Mouse (Mus musculus): ENCODE data around the gene 4930556J24Rik. TPM values are rescaled to one million over a fixed set of nuclear protein-coding genes. Genes with fewer than 3 reads are reported as not detected.
"Not testable (repeated sequence)": the region's sequence is repeated elsewhere in the genome, so short reads cannot be mapped to it uniquely, and the experiment has no call there.

Gene 4930556J24Rik
- total RNA-seq, 2 experiments from 2014 or later: 0.28 TPM

GRCm38 (mm10) chr11:3931511-3932211, 44.9 kb downstream of the 4930556J24Rik start, which contains the start of gene Tcn2:
Gene Tcn2 (minus strand): TSS chr11:3932159.
- intact Hi-C loops (cut with DNase I): no loop called here
- DNase-seq (ENCODE audit: extremely low spot score in 1 of 2, low spot score in 2 of 2): peak; percentile 61 to 90

- DNase-seq (ENCODE audit: extremely low spot score in 1 of 2, low spot score in 2 of 2): no peak
- intact Hi-C loops (cut with DNase I): no loop called here
Observed at GRCm38 (mm10) chr11:3930931-3931330, 45.6 kb downstream of the 4930556J24Rik start.

GRCm38 (mm10) chr11:3930019-3930418, 46.6 kb downstream of the 4930556J24Rik start:
- no peak for DNase-seq (ENCODE audit: extremely low spot score in 1 of 2, low spot score in 2 of 2)
- intact Hi-C loops (cut with DNase I): no loop called here

- intact Hi-C loops (cut with DNase I): no loop called here
- DNase-seq (ENCODE audit: extremely low spot score in 1 of 2, low spot score in 2 of 2): no peak
Observed at GRCm38 (mm10) chr11:3925916-3926315, 50.7 kb downstream of the 4930556J24Rik start.

- no peak for DNase-seq (ENCODE audit: extremely low spot score in 1 of 2, low spot score in 2 of 2)
- intact Hi-C loops (cut with DNase I): no loop called here
Observed at GRCm38 (mm10) chr11:3922731-3923130, 53.8 kb downstream of the 4930556J24Rik start.

- DNase-seq (ENCODE audit: extremely low spot score in 1 of 2, low spot score in 2 of 2): no peak
- intact Hi-C loops (cut with DNase I): no loop called here
Observed at GRCm38 (mm10) chr11:3922115-3922514, 54.5 kb downstream of the 4930556J24Rik start.

GRCm38 (mm10) chr11:3921281-3921850, 55.2 kb downstream of the 4930556J24Rik start:
- intact Hi-C loops (cut with DNase I): no loop called here
- DNase-seq (ENCODE audit: extremely low spot score in 1 of 2, low spot score in 2 of 2): peak; percentile 36 to 55

- DNase-seq (ENCODE audit: extremely low spot score in 1 of 2, low spot score in 2 of 2): no peak
- intact Hi-C loops (cut with DNase I): no loop called here
Observed at GRCm38 (mm10) chr11:3920476-3920875, 56.1 kb downstream of the 4930556J24Rik start.

- DNase-seq (ENCODE audit: extremely low spot score in 1 of 2, low spot score in 2 of 2): no peak
- intact Hi-C loops (cut with DNase I): loop anchor here (10.0 kb wide), 2 partner anchors 224 to 384 kb away; no protein-coding TSS in a partner anchor
Observed at GRCm38 (mm10) chr11:3918738-3919137, 57.8 kb downstream of the 4930556J24Rik start.

- intact Hi-C loops (cut with DNase I): loop anchor here (5.0 to 10.0 kb wide), 3 partner anchors 107 to 379 kb away; no protein-coding TSS in a partner anchor
- peak; percentile 67 to 84 for DNase-seq (ENCODE audit: extremely low spot score in 1 of 2, low spot score in 2 of 2)
Observed at GRCm38 (mm10) chr11:3914109-3914840, 62.3 kb downstream of the 4930556J24Rik start, which contains the start of gene Slc35e4. Gene Slc35e4 (minus strand): TSS chr11:3914664.

GRCm38 (mm10) chr11:3913316-3914108, 63.1 kb downstream of the 4930556J24Rik start:
- intact Hi-C loops (cut with DNase I): loop anchor here (5.0 to 10.0 kb wide), 3 partner anchors 106 to 379 kb away; no protein-coding TSS in a partner anchor
- peak; percentile 91 to 96 for DNase-seq (ENCODE audit: extremely low spot score in 1 of 2, low spot score in 2 of 2)

GRCm38 (mm10) chr11:3912875-3913271, 63.7 kb downstream of the 4930556J24Rik start:
- intact Hi-C loops (cut with DNase I): loop anchor here (5.0 to 10.0 kb wide), 3 partner anchors 106 to 378 kb away; no protein-coding TSS in a partner anchor
- peak in 1 of 2 experiments; percentile 66 for DNase-seq (ENCODE audit: extremely low spot score in 1 of 2, low spot score in 2 of 2)

GRCm38 (mm10) chr11:3912100-3912874, 64.3 kb downstream of the 4930556J24Rik start:
- DNase-seq (ENCODE audit: extremely low spot score in 1 of 2, low spot score in 2 of 2): peak; percentile 54 to 55
- intact Hi-C loops (cut with DNase I): loop anchor here (5.0 to 10.0 kb wide), 3 partner anchors 105 to 377 kb away; no protein-coding TSS in a partner anchor

GRCm38 (mm10) chr11:3911440-3911839, 65.1 kb downstream of the 4930556J24Rik start:
- intact Hi-C loops (cut with DNase I): loop anchor here (5.0 to 10.0 kb wide), 3 partner anchors 104 to 377 kb away; no protein-coding TSS in a partner anchor
- DNase-seq (ENCODE audit: extremely low spot score in 1 of 2, low spot score in 2 of 2): not testable (repeated sequence)

- intact Hi-C loops (cut with DNase I): loop anchor here (5.0 to 10.0 kb wide), 3 partner anchors 103 to 376 kb away; no protein-coding TSS in a partner anchor
- no peak for DNase-seq (ENCODE audit: extremely low spot score in 1 of 2, low spot score in 2 of 2)
Observed at GRCm38 (mm10) chr11:3910513-3911310, 65.9 kb downstream of the 4930556J24Rik start.

GRCm38 (mm10) chr11:3909236-3909635, 67.3 kb downstream of the 4930556J24Rik start:
- DNase-seq (ENCODE audit: extremely low spot score in 1 of 2, low spot score in 2 of 2): no peak
- intact Hi-C loops (cut with DNase I): no loop called here

GRCm38 (mm10) chr11:3905446-3905845, 71.1 kb downstream of the 4930556J24Rik start:
- intact Hi-C loops (cut with DNase I): no loop called here
- DNase-seq (ENCODE audit: extremely low spot score in 1 of 2, low spot score in 2 of 2): no peak
